Mouse (Mus musculus): ENCODE measurements around the gene Pdzrn3. TPM values are rescaled to one million over a fixed set of nuclear protein-coding genes. Genes with fewer than 3 reads are reported as not detected.
A peak's percentile ranks its signal among the peaks of the same experiment; 100 is the strongest.

The Pdzrn3 gene
- total and polyA plus RNA-seq, 2 experiments from 2014 or later: 11.2 to 35.3 TPM

- Histone ChIP-seq H3K4me1 (ENCODE audit: insufficient read depth, low read length) (peaks cover 7% of the 10 kb centered on the region; the same call in 1 of the 2 replicates), H3K4me2 (ENCODE audit: low read depth, low read length) (no peak overlapping the region), H3K4me3 (ENCODE audit: low read length) (no peak overlapping the region), H3K36me3 (ENCODE audit: insufficient read depth, low read length) (no peaks in the 10 kb centered on the region), H3K9me3 (ENCODE audit: low read length) (no peaks in the 10 kb centered on the region), H3K9ac (replicated peaks; ENCODE audit: low read length) (no peak overlapping the region), H3K27ac (no peak overlapping the region), H3K27me3 (ENCODE audit: insufficient read depth, low read length) (no peaks in the 10 kb centered on the region)
- ATAC-seq (no peak), DNase-seq (ENCODE audit: low spot score) (no peak)
- no peak for TF ChIP-seq CTCF (IDR thresholded peaks at IDR 0.05; ENCODE audit: low read depth)
- WGBS: 49% methylated on average over 4 of the region's 4 CpGs
Observed at GRCm38 (mm10) chr6:101254652-101255051, 123.0 kb downstream of the Pdzrn3 start.

- no peak overlapping the region for H3K9ac ChIP-seq (replicated peaks; ENCODE audit: low read length)
- H3K27me3 ChIP-seq (ENCODE audit: insufficient read depth, low read length): no peaks in the 10 kb centered on the region
- H3K36me3 ChIP-seq (ENCODE audit: insufficient read depth, low read length): no peaks in the 10 kb centered on the region
- H3K4me1 ChIP-seq (ENCODE audit: insufficient read depth, low read length): peaks cover 4% of the 10 kb centered on the region; the same call in 1 of the 2 replicates
- no peak overlapping the region for H3K4me3 ChIP-seq (ENCODE audit: low read length)
- H3K4me2 ChIP-seq (ENCODE audit: low read depth, low read length): no peak overlapping the region
- peak; percentile 16 for DNase-seq (ENCODE audit: low spot score)
- no peak for TF ChIP-seq CTCF (IDR thresholded peaks at IDR 0.05; ENCODE audit: low read depth)
- no peak for ATAC-seq
- H3K9me3 ChIP-seq (ENCODE audit: low read length): no peaks in the 10 kb centered on the region
- H3K27ac ChIP-seq: no peak overlapping the region
- 31% methylated on average over 12 of the region's 12 CpGs for WGBS
Observed at GRCm38 (mm10) chr6:101251916-101252603, 125.6 kb downstream of the Pdzrn3 start.

DNA sequence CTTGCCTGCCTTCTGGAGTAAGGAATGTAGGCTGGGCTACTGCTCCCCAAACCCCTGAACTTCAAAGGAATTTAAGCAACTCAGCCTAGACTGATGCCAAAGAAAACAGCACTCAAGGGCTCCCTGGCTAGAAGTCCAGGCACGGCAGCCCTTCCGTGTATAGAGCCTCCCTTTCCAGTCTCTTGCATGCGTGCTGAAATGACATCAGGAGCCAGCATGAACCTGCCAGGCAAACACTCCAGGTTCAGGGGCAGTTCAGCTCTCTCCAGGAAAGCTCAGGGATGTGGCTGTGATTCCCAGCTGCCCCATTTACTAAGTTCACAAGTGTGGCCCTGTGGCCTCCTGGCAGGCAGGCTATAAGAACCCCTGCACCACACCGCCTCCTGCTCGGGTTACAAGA lies 126.5 kb downstream of the Pdzrn3 start:
- no peak overlapping the region for H3K27ac ChIP-seq
- H3K9ac ChIP-seq (replicated peaks; ENCODE audit: low read length): no peak overlapping the region
- H3K4me2 ChIP-seq (ENCODE audit: low read depth, low read length): no peak overlapping the region
- 53% methylated on average over 5 of the region's 5 CpGs for WGBS
- H3K4me3 ChIP-seq (ENCODE audit: low read length): no peak overlapping the region
- H3K27me3 ChIP-seq (ENCODE audit: insufficient read depth, low read length): no peaks in the 10 kb centered on the region
- peaks cover 4% of the 10 kb centered on the region; the same call in 1 of the 2 replicates for H3K4me1 ChIP-seq (ENCODE audit: insufficient read depth, low read length)
- no peaks in the 10 kb centered on the region for H3K36me3 ChIP-seq (ENCODE audit: insufficient read depth, low read length)
- DNase-seq (ENCODE audit: low spot score) (peak; percentile 43), ATAC-seq (0 out of 2 replicates have a peak, but pooled peaks have one; percentile 15)
- no peaks in the 10 kb centered on the region for H3K9me3 ChIP-seq (ENCODE audit: low read length)
- TF ChIP-seq CTCF (IDR thresholded peaks at IDR 0.05; ENCODE audit: low read depth): no peak

DNA sequence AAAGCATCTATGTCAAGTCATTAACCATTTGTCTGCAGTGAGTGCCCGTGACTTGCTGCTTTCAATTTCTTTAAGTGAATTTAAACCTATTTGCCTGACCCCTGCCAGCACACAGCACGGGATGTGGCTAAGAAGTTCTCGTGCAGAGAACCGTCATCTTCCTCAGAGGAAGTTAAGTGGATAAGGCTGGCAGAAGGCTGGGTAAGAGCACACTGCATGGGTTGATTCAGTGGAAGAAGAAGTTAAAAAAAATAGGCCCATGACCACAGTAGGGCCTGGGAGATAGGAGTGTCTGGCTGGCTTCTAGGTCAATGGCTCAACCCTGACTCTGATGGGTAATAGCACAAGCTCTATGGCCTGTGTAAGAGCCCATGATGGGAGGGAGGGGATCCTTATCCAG lies 131.6 kb downstream of the Pdzrn3 start:
- ATAC-seq: no peak
- H3K9me3 ChIP-seq (ENCODE audit: low read length): no peaks in the 10 kb centered on the region
- H3K27ac ChIP-seq: no peak overlapping the region
- no peak overlapping the region for H3K4me2 ChIP-seq (ENCODE audit: low read depth, low read length)
- no peaks in the 10 kb centered on the region for H3K27me3 ChIP-seq (ENCODE audit: insufficient read depth, low read length)
- WGBS: 86% methylated on average over 4 of the region's 4 CpGs
- TF ChIP-seq CTCF (IDR thresholded peaks at IDR 0.05; ENCODE audit: low read depth): no peak
- no peak for DNase-seq (ENCODE audit: low spot score)
- no peak overlapping the region for H3K4me3 ChIP-seq (ENCODE audit: low read length)
- no peak overlapping the region for H3K9ac ChIP-seq (replicated peaks; ENCODE audit: low read length)
- H3K4me1 ChIP-seq (ENCODE audit: insufficient read depth, low read length): no peaks in the 10 kb centered on the region
- no peaks in the 10 kb centered on the region for H3K36me3 ChIP-seq (ENCODE audit: insufficient read depth, low read length)

DNA sequence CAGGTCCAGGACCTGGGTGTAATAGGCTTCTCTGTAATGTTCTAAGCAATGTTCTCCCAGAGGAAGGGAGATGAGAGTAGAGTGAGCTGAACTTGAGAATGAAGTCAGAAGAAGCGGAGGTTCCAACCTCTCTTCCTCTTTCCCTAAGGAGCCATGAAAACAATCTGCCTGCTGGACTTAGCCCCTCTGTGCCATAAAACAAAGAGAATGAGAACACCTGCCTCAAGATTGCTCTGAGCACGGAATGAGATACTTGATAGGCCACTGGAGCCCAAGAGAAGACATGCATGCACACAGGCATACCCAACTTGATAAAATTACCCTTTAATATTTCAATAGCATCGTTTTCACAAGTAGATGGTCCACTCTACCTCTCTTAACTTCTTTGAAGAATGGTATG lies 133.3 kb downstream of the Pdzrn3 start:
- Histone ChIP-seq H3K4me2 (ENCODE audit: low read depth, low read length) (no peak overlapping the region), H3K27me3 (ENCODE audit: insufficient read depth, low read length) (no peaks in the 10 kb centered on the region), H3K9ac (replicated peaks; ENCODE audit: low read length) (no peak overlapping the region), H3K4me1 (ENCODE audit: insufficient read depth, low read length) (no peaks in the 10 kb centered on the region), H3K36me3 (ENCODE audit: insufficient read depth, low read length) (no peaks in the 10 kb centered on the region), H3K27ac (no peak overlapping the region), H3K9me3 (ENCODE audit: low read length) (no peaks in the 10 kb centered on the region), H3K4me3 (ENCODE audit: low read length) (no peak overlapping the region)
- no peak for TF ChIP-seq CTCF (IDR thresholded peaks at IDR 0.05; ENCODE audit: low read depth)
- DNase-seq (ENCODE audit: low spot score) (no peak), ATAC-seq (no peak)
- 93% methylated on average over 3 of the region's 3 CpGs for WGBS

DNA sequence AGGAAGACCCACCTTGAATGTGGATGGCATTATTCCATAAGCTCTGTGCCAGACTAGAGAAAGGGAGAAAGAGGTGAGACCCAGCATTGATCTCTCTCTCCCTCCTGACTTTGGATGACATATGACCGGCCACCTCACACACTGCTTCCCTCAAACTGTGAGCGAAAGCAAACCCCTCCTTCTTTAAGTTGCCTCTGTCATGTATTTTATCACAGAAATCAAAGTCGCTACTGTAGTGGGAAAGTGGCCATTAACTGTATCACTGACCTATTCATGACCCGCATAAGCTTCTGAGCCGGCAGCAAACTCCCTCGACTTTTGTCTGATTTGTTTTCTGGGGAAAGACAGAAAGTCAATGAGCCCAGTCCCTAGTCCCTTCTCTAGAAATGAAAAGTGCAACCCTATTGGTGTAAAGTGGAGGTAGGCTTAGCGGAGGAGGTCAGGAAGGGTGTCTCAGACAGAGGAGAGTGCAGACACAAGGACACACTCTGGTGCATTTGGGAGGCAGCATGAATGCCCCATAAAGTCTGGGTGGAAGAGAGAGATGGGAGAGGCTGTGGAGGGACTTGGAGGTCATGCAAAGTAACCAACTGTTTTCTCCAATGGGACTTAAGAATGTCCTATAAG lies 134.4 kb downstream of the Pdzrn3 start:
- 83% methylated on average over 7 of the region's 7 CpGs for WGBS
- no peaks in the 10 kb centered on the region for H3K4me1 ChIP-seq (ENCODE audit: insufficient read depth, low read length)
- no peak for TF ChIP-seq CTCF (IDR thresholded peaks at IDR 0.05; ENCODE audit: low read depth)
- no peak overlapping the region for H3K9ac ChIP-seq (replicated peaks; ENCODE audit: low read length)
- no peak overlapping the region for H3K4me3 ChIP-seq (ENCODE audit: low read length)
- no peaks in the 10 kb centered on the region for H3K36me3 ChIP-seq (ENCODE audit: insufficient read depth, low read length)
- no peak overlapping the region for H3K4me2 ChIP-seq (ENCODE audit: low read depth, low read length)
- no peak for ATAC-seq
- no peak overlapping the region for H3K27ac ChIP-seq
- H3K9me3 ChIP-seq (ENCODE audit: low read length): no peaks in the 10 kb centered on the region
- no peak for DNase-seq (ENCODE audit: low spot score)
- H3K27me3 ChIP-seq (ENCODE audit: insufficient read depth, low read length): no peaks in the 10 kb centered on the region

Data from hindbrain, postnatal 0 days (tissue).